Mouse (Mus musculus) spleen, adult 2 months (tissue): Measurements from ENCODE around the gene Zbtb7b. TPM values are rescaled to one million over a fixed set of nuclear protein-coding genes. Genes with fewer than 3 reads are reported as not detected.
A peak's percentile ranks its signal among the peaks of the same experiment; 100 is the strongest.

ENCODE experiments used
- DNase-seq, 2 experiments: peaks; one replicate each; pipeline versions ENCODE4 v3.0.0 to v3.0.0-alpha.2; 2012 to 2021; ENCODE audit warnings: low spot score in 2 of 2, low read depth in 1 of 2
- H3K27ac ChIP-seq: fragments of 200-500 bp; 2 replicates; pipeline ENCODE4 v1.5.1; 2012; ENCODE audit warnings: low read length, inconsistent platforms; ENCODE audit not compliant: insufficient read depth
- H3K27me3 ChIP-seq: fragments of 200-500 bp; 2 replicates; pipeline ENCODE4 v1.6.1; 2012; ENCODE audit warnings: mild to moderate bottlenecking, moderate library complexity, low read length, inconsistent platforms; ENCODE audit not compliant: control insufficient read depth, insufficient read depth
- H3K36me3 ChIP-seq: fragments of 200-500 bp; 2 replicates; pipeline ENCODE4 v1.6.1; 2012; ENCODE audit warnings: mild to moderate bottlenecking, low read length, inconsistent platforms; ENCODE audit not compliant: control insufficient read depth, insufficient read depth
- H3K4me1 ChIP-seq: fragments of 200-500 bp; 2 replicates; pipeline ENCODE4 v1.6.1; 2011; ENCODE audit warnings: inconsistent platforms; ENCODE audit not compliant: control insufficient read depth, insufficient read depth, insufficient read length
- H3K4me3 ChIP-seq: fragments of 200-500 bp; 2 replicates; pipeline ENCODE4 v1.5.1; 2011; ENCODE audit warnings: mild to moderate bottlenecking, inconsistent platforms; ENCODE audit not compliant: insufficient read depth, insufficient read length; ENCODE audit errors: extremely low read depth
- CTCF ChIP-seq: fragments of 200-500 bp; IDR thresholded peaks from 2 replicates; pipeline ENCODE4 v1.5.1; 2011; ENCODE audit warnings: mild to moderate bottlenecking, inconsistent platforms; ENCODE audit not compliant: insufficient read depth, insufficient read length, insufficient replicate concordance; ENCODE audit errors: extremely low read depth
- POLR2A ChIP-seq: fragments of 200-500 bp; IDR thresholded peaks from 2 replicates; pipeline ENCODE4 v1.6.1; 2011; ENCODE audit warnings: low read depth, low read length, inconsistent platforms
- whole genome bisulfite sequencing: fragments of 180-500 bp; shearing (Covaris S2); methylation state at CpG from one replicate; pipeline ENCODE4 v1.1.7; 2018; 5-methylcytosine and 5-hydroxymethylcytosine counted together
- polyA plus RNA-seq: library from polyadenylated mRNA; depleted of rRNA; stranded (reverse); fragments of >200 nt; gene quantifications from 2 replicates; pipeline ENCODE4 v1.2.3, GENCODE M21; 2012

Zbtb7b gene
- polyA plus RNA-seq, 1 experiment: 54.5 TPM

GRCm38 (mm10) chr3:89395806-89396653 lies 1.5 kb upstream of the Zbtb7b start:
- H3K4me1 ChIP-seq: peaks cover 12% of the 10 kb centered on the region; the same call in 1 of the 2 replicates
- 2% methylated on average over 44 of the region's 44 CpGs for WGBS
- H3K36me3 ChIP-seq: no peaks in the 10 kb centered on the region
- H3K27ac ChIP-seq: no peak overlapping the region
- DNase-seq: peak in 1 of 2 experiments; percentile 63
- H3K4me3 ChIP-seq: peak overlapping the region; percentile 58; the same call in 1 of the 2 replicates
- TF ChIP-seq CTCF (peak; percentile 75; the same call in 1 of the 2 replicates), POLR2A (no peak)
- no peaks in the 10 kb centered on the region for H3K27me3 ChIP-seq

- H3K4me1 ChIP-seq: peaks cover 17% of the 10 kb centered on the region
Observed at GRCm38 (mm10) chr3:89395419-89395805, 836 bp upstream of the Zbtb7b start.

GRCm38 (mm10) chr3:89394894-89395256 lies 299 bp upstream of the Zbtb7b start:
- Histone ChIP-seq H3K36me3 (no peaks in the 10 kb centered on the region), H3K4me3 (peak overlapping the region; percentile 75), H3K27ac (peak overlapping the region; percentile 31; the same call in 1 of the 2 replicates), H3K27me3 (no peaks in the 10 kb centered on the region), H3K4me1 (peaks cover 23% of the 10 kb centered on the region)
- no peak for TF ChIP-seq CTCF
- TF ChIP-seq POLR2A: no peak
- under 1% methylated on average over 12 of the region's 12 CpGs for WGBS
- DNase-seq: peak in 1 of 2 experiments; percentile 44

More at GRCm38 (mm10) chr3:89395419-89395805, 836 bp upstream of the Zbtb7b start:
- DNase-seq: no peak
- no peak for TF ChIP-seq POLR2A
- TF ChIP-seq CTCF: no peak
- Histone ChIP-seq H3K27me3 (no peaks in the 10 kb centered on the region), H3K36me3 (no peaks in the 10 kb centered on the region), H3K4me3 (0 out of 2 replicates have a peak overlapping the region, but pooled peaks have one; percentile 75), H3K27ac (no peak overlapping the region)
- WGBS: 4% methylated on average over 10 of the region's 10 CpGs

- Histone ChIP-seq H3K4me1 (peaks cover 30% of the 10 kb centered on the region), H3K27ac (peak overlapping the region; percentile 84), H3K36me3 (no peaks in the 10 kb centered on the region), H3K27me3 (no peaks in the 10 kb centered on the region), H3K4me3 (peak overlapping the region; percentile 75)
- DNase-seq: peak; percentile 82 to 96
- TF ChIP-seq CTCF: no peak
- TF ChIP-seq POLR2A: no peak; the same call in 1 of the 2 replicates
- under 1% methylated on average over 15 of the region's 15 CpGs for WGBS
Observed at GRCm38 (mm10) chr3:89393605-89394004, 971 bp downstream of the Zbtb7b start.

DNA sequence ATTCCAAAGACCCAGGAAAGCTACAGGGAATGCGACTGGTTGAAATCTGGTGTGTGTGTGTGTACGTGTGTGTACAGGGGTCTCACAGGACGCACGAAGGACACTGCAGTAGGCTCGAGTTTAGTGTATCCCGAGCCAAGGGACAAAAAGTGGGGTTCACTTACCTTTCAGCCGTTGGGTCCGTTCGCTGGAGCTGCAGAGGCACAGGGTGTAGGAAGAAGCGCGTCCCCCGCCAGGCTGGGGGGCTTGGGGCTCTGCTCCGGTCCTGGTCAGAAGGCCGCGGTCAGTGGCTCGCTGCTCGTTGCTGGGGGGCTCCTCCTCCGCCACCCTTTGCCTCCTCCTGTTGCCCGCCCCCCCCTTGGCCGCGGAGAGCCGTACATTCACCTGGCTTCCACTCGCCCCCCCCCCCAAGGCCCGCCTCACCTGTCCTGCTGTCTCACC lies 1.7 kb downstream of the Zbtb7b start:
- DNase-seq: peak in 1 of 2 experiments; percentile 27
- peaks cover 37% of the 10 kb centered on the region for H3K4me1 ChIP-seq
- peak overlapping the region; percentile 85 for H3K4me3 ChIP-seq
- TF ChIP-seq POLR2A (no peak), CTCF (no peak)
- WGBS: under 1% methylated on average over 21 of the region's 24 CpGs
- H3K27me3 ChIP-seq: no peaks in the 10 kb centered on the region
- H3K36me3 ChIP-seq: no peaks in the 10 kb centered on the region
- peak overlapping the region; percentile 88 for H3K27ac ChIP-seq

DNA sequence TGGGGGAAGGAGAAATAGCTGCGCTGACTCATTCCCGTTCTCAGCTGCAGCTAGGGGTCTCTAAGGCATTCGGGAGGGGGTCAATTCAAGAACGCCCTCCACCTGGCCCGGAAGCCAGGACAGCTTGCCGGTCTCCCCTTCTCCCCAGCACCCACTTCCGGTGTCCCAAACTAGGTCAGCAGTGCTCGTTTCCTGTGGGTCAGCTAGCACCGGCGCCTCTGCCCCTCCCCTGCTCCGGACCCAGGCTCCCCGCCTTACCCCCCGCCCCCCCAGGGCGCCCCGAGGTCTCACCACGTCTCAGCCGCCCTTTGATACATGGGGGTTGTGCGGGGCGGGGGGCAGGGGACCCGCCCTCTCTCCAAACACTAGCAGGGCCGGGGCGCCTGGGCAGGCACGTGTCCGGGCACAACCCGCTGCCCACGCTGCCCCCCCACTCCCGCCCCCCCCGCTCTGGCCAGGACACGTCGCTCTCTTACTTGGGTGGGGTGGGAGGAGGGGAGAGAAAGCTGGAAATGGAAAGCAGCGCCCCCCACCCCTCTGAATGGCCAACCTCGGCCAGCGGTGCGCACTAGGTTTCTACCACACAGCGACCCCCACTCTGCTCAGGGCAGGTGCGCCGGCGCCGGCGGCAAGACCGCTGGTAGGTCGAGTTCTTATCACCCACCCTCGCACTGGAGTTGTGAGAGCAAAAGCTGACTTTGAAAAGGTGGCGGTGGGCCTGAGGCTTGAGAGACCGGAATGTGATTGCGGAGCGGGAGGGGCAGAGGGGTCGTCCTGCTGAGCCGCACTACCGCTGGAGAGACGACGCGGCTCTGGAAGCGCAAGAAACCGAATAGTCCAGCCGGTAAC lies 2.7 kb downstream of the Zbtb7b start:
- 1% methylated on average over 54 of the region's 56 CpGs for WGBS
- H3K4me1 ChIP-seq: peaks cover 40% of the 10 kb centered on the region
- no peaks in the 10 kb centered on the region for H3K27me3 ChIP-seq
- peak overlapping the region; percentile 85 for H3K4me3 ChIP-seq
- TF ChIP-seq CTCF: no peak
- TF ChIP-seq POLR2A: no peak
- peak overlapping the region; percentile 91 for H3K27ac ChIP-seq
- H3K36me3 ChIP-seq: no peaks in the 10 kb centered on the region
- DNase-seq: peak in 1 of 2 experiments; percentile 35
